Mouse (Mus musculus) hindbrain, embryonic 14.5 days (tissue): Measurements from ENCODE around the gene BC048403. TPM values are rescaled to one million over a fixed set of nuclear protein-coding genes. Genes with fewer than 3 reads are reported as not detected.
A peak's percentile ranks its signal among the peaks of the same experiment; 100 is the strongest.
"Not testable (repeated sequence)": the region's sequence is repeated elsewhere in the genome, so short reads cannot be mapped to it uniquely, and the experiment has no call there.

Experiments used
- ATAC-seq: fragments of 200-750 bp; cut with Nextera tagmentation; 2 replicates; pipeline ENCODE4 v1.8.0; 2017; ENCODE audit warnings: moderate number of reproducible peaks, mild to moderate bottlenecking, moderate TSS enrichment, moderate library complexity; ENCODE audit not compliant: low FRiP score
- DNase-seq: peaks from one replicate; pipeline ENCODE4 v3.0.0-alpha.2; 2015; ENCODE audit warnings: low spot score
- H3K27ac ChIP-seq: fragments of 300-500 bp; sonication (generic); 2 replicates; pipeline ENCODE4 v1.5.1; 2014; ENCODE audit warnings: mild to moderate bottlenecking, moderate library complexity
- H3K27me3 ChIP-seq: fragments of 300-500 bp; sonication (generic); 2 replicates; pipeline ENCODE4 v1.6.1; 2014; ENCODE audit warnings: mild to moderate bottlenecking, low read length, mixed read lengths; ENCODE audit not compliant: control insufficient read depth, insufficient read depth
- H3K36me3 ChIP-seq: fragments of 300-500 bp; sonication (generic); replicated peaks from 2 replicates; pipeline ENCODE4 v1.6.1; 2014; ENCODE audit not compliant: control insufficient read depth, insufficient read depth
- H3K4me1 ChIP-seq: fragments of 300-500 bp; sonication (generic); replicated peaks from 2 replicates; pipeline ENCODE4 v1.6.1; 2014; ENCODE audit warnings: antibody characterized with exemption, low read length, mixed read lengths; ENCODE audit not compliant: control insufficient read depth, insufficient read depth
- H3K4me2 ChIP-seq: fragments of 300-500 bp; sonication (generic); replicated peaks from 2 replicates; pipeline ENCODE4 v1.6.1; 2014; ENCODE audit warnings: mild to moderate bottlenecking, moderate library complexity
- H3K4me3 ChIP-seq: fragments of 300-500 bp; sonication (generic); replicated peaks from 2 replicates; pipeline ENCODE4 v1.5.1; 2014; ENCODE audit warnings: mild to moderate bottlenecking, low read length
- H3K9ac ChIP-seq: fragments of 300-500 bp; sonication (generic); 2 replicates; pipeline ENCODE4 v1.6.1; 2014
- H3K9me3 ChIP-seq: fragments of 300-500 bp; sonication (generic); 2 replicates; pipeline ENCODE4 v1.6.1; 2016; ENCODE audit warnings: low read length; ENCODE audit not compliant: control insufficient read depth
- WGBS: fragments of 180-500 bp; shearing (Covaris S2); extraction: QIAGEN DNeasy Blood & Tissue Kit; methylation state at CpG from one replicate; pipeline ENCODE4 v1.1.7; 2014; 5-methylcytosine and 5-hydroxymethylcytosine counted together
- polyA plus RNA-seq: library from polyadenylated mRNA; unstranded; fragments of >200 nt; fragmentation: Nextera tagmentation; extraction: Ambion mirVana; gene quantifications from 2 replicates; pipeline ENCODE4 v1.2.1, GENCODE M21; 2014

Gene BC048403
- polyA plus RNA-seq, 1 experiment from 2014 or later = 3.0 TPM

GRCm38 (mm10) chr10:121767295-121767694 lies 27.6 kb downstream of the BC048403 start:
- H3K4me2 ChIP-seq, H3K4me3 ChIP-seq, H3K27me3 ChIP-seq, DNase-seq, H3K36me3 ChIP-seq, H3K27ac ChIP-seq, H3K9me3 ChIP-seq, H3K9ac ChIP-seq, ATAC-seq: not testable (repeated sequence)
- H3K4me1 ChIP-seq = peaks cover 12% of the 10 kb centered on the region
- WGBS = 78% methylated on average over 3 of the region's 3 CpGs

- H3K27me3 ChIP-seq = no peaks in the 10 kb centered on the region
- H3K27ac ChIP-seq = no peak overlapping the region
- no peaks in the 10 kb centered on the region for H3K9me3 ChIP-seq
- H3K4me1 ChIP-seq = peaks cover 10% of the 10 kb centered on the region
- H3K4me2 ChIP-seq = no peak overlapping the region
- H3K9ac ChIP-seq = no peak overlapping the region
- DNase-seq (no peak), ATAC-seq (no peak)
- no peak overlapping the region for H3K4me3 ChIP-seq
- WGBS = 93% methylated on average over 5 of the region's 5 CpGs
- H3K36me3 ChIP-seq = no peaks in the 10 kb centered on the region
Measured at GRCm38 (mm10) chr10:121769711-121770110, 30.0 kb downstream of the BC048403 start.

- no peaks in the 10 kb centered on the region for H3K9me3 ChIP-seq
- no peak overlapping the region for H3K9ac ChIP-seq
- no peaks in the 10 kb centered on the region for H3K4me1 ChIP-seq
- no peaks in the 10 kb centered on the region for H3K27me3 ChIP-seq
- no peak overlapping the region for H3K4me3 ChIP-seq
- no peaks in the 10 kb centered on the region for H3K36me3 ChIP-seq
- DNase-seq = no peak
- H3K4me2 ChIP-seq = 0 out of 2 replicates have a peak overlapping the region, but pooled peaks have one; percentile 17
- peak; percentile 40; the same call in 1 of the 2 replicates for ATAC-seq
- H3K27ac ChIP-seq = no peak overlapping the region
- 49% methylated on average over 20 of the region's 20 CpGs for WGBS
Measured at GRCm38 (mm10) chr10:121770624-121771577, 31.2 kb downstream of the BC048403 start.

GRCm38 (mm10) chr10:121773813-121774212 lies 34.1 kb downstream of the BC048403 start:
- Histone ChIP-seq H3K27me3 (no peaks in the 10 kb centered on the region), H3K27ac (no peak overlapping the region), H3K4me2 (no peak overlapping the region), H3K9ac (no peak overlapping the region), H3K4me3 (no peak overlapping the region), H3K9me3 (no peaks in the 10 kb centered on the region), H3K36me3 (no peaks in the 10 kb centered on the region), H3K4me1 (no peaks in the 10 kb centered on the region)
- WGBS = 91% methylated on average over 4 of the region's 4 CpGs
- ATAC-seq (no peak), DNase-seq (no peak)

- H3K4me2 ChIP-seq = no peak overlapping the region
- H3K27me3 ChIP-seq = no peaks in the 10 kb centered on the region
- H3K36me3 ChIP-seq = no peaks in the 10 kb centered on the region
- ATAC-seq (no peak), DNase-seq (no peak)
- 73% methylated on average over 3 of the region's 3 CpGs for WGBS
- no peak overlapping the region for H3K27ac ChIP-seq
- H3K9ac ChIP-seq = no peak overlapping the region
- no peak overlapping the region for H3K4me3 ChIP-seq
- H3K9me3 ChIP-seq = no peaks in the 10 kb centered on the region
- no peaks in the 10 kb centered on the region for H3K4me1 ChIP-seq
Measured at GRCm38 (mm10) chr10:121775990-121776389, 36.3 kb downstream of the BC048403 start.

DNA sequence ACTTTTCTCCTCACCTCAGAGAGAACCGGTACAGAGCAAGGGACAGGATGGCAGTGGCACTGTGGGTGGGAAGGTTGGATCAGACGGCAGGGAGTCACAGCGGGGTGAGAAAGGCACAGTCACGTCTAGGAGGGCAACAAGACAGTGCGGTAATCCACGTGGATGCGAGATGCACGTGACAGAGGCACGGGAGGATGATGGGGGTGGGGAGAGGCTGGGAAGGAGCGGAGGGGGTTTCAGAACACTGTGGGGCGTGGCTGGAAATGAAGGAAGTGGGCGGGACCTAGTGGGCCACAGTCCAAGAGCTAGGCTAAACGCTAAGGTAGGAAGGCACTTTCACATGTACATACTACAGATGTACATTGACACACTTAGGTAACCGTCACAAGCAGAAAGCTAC lies 41.4 kb downstream of the BC048403 start:
- Histone ChIP-seq H3K9ac (no peak overlapping the region), H3K4me2 (no peak overlapping the region), H3K9me3 (peaks cover 12% of the 10 kb centered on the region; the same call in 1 of the 2 replicates), H3K4me3 (no peak overlapping the region), H3K4me1 (no peaks in the 10 kb centered on the region), H3K36me3 (peaks cover 41% of the 10 kb centered on the region), H3K27me3 (no peaks in the 10 kb centered on the region), H3K27ac (no peak overlapping the region)
- no peak for ATAC-seq
- WGBS = 49% methylated on average over 14 of the region's 14 CpGs
- DNase-seq = no peak

DNA sequence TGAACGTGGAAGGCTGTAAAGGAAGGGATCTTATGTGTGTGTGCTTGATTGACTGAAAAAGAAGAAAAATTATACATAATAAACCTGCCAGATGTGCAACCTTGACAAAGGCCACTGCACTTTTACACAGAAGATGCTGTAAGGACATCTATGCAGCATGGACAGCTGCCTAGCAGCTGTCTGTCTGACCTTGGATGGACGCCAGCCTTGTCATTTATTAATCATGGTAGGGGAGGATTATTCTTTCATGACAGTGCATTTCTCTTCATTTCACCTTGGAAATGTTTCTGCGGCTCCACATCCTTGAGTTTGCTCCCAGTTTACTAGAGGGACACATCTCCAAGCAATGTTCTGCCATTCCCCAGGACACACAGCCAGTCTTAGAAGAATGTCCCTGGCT lies 48.8 kb downstream of the BC048403 start:
- Histone ChIP-seq H3K27me3 (no peaks in the 10 kb centered on the region), H3K9me3 (peaks cover 9% of the 10 kb centered on the region; the same call in 1 of the 2 replicates), H3K4me3 (no peak overlapping the region), H3K27ac (no peak overlapping the region), H3K36me3 (peaks cover 69% of the 10 kb centered on the region), H3K4me2 (no peak overlapping the region), H3K4me1 (peaks cover 7% of the 10 kb centered on the region; the same call in 1 of the 2 replicates), H3K9ac (no peak overlapping the region)
- DNase-seq (no peak), ATAC-seq (no peak)
- 84% methylated on average over 3 of the region's 3 CpGs for WGBS

DNA sequence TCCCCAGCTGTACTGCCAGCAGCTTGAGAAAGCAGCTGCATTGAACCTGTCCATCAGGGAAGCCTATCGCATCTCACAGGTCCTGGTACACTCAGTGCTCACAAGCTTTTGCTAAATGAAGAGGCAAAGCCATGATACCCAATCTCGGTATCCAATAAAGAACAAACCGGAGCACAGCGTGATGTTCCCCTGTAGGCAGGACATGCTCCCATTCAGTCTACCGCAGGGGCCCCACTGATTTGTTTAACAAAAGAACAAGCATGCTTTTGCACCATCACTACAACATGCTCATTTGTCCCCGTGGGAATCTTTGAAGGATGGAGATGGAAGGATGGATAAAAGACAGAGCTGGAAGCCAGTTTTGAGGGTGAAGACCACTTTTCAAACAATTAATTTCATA lies 50.3 kb downstream of the BC048403 start:
- ATAC-seq = no peak
- peaks cover 68% of the 10 kb centered on the region for H3K36me3 ChIP-seq
- no peak for DNase-seq
- no peak overlapping the region for H3K4me3 ChIP-seq
- no peaks in the 10 kb centered on the region for H3K27me3 ChIP-seq
- no peak overlapping the region for H3K9ac ChIP-seq
- H3K9me3 ChIP-seq = no peaks in the 10 kb centered on the region
- H3K4me1 ChIP-seq = peaks cover 7% of the 10 kb centered on the region; the same call in 1 of the 2 replicates
- 14% methylated on average over 6 of the region's 6 CpGs for WGBS
- H3K4me2 ChIP-seq = no peak overlapping the region
- no peak overlapping the region for H3K27ac ChIP-seq

DNA sequence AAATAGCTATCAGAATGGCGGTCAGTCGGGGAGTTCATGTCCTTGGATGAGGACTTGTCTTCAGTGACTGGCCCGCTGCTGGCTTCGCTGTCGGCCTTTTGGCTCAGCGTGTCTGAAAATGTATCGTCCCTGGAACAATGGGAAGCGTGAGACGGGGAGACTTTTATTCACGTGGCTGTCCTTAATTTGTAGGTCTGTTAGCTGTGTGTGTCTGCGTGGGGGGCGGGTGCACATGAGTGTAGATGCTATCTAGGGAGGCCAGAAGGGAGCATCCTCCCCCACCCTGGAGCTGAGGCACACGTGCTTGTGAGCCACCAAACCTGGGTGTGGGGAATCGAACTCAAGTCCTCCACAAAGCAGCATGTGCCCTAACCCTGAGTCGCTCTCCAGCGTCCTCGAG lies 52.9 kb downstream of the BC048403 start:
- 78% methylated on average over 17 of the region's 17 CpGs for WGBS
- H3K27me3 ChIP-seq = no peaks in the 10 kb centered on the region

More for the DNA sequence above, 52.9 kb downstream of the BC048403 start:
- peaks cover 76% of the 10 kb centered on the region for H3K36me3 ChIP-seq
- no peak overlapping the region for H3K27ac ChIP-seq
- ATAC-seq = no peak
- H3K9ac ChIP-seq = no peak overlapping the region
- H3K4me3 ChIP-seq = no peak overlapping the region
- H3K9me3 ChIP-seq = no peaks in the 10 kb centered on the region
- no peak for DNase-seq
- H3K4me2 ChIP-seq = no peak overlapping the region
- H3K4me1 ChIP-seq = peaks cover 7% of the 10 kb centered on the region; the same call in 1 of the 2 replicates
